Mouse (Mus musculus) hindbrain, embryonic 15.5 days (tissue): ENCODE measurements around the gene Fam118b. TPM values are rescaled to one million over a fixed set of nuclear protein-coding genes. Genes with fewer than 3 reads are reported as not detected.

Experiments
- ATAC-seq: fragments of 200-750 bp; cut with Nextera tagmentation; 2 replicates; pipeline ENCODE4 v1.8.0; 2017; ENCODE audit warnings: low read depth, moderate number of reproducible peaks, moderate TSS enrichment; ENCODE audit not compliant: low FRiP score
- H3K27ac ChIP-seq: fragments of 300-500 bp; sonication (generic); replicated peaks from 2 replicates; pipeline ENCODE4 v1.5.1; 2015; ENCODE audit warnings: mild to moderate bottlenecking, inconsistent platforms
- H3K27me3 ChIP-seq: fragments of 300-500 bp; sonication (generic); 2 replicates; pipeline ENCODE4 v1.6.1; 2015; ENCODE audit warnings: control low read depth, inconsistent platforms
- H3K36me3 ChIP-seq: fragments of 300-500 bp; sonication (generic); 2 replicates; pipeline ENCODE4 v1.6.1; 2015; ENCODE audit warnings: control low read depth, inconsistent platforms
- H3K4me1 ChIP-seq: fragments of 300-500 bp; sonication (generic); replicated peaks from 2 replicates; pipeline ENCODE4 v1.6.1; 2015; ENCODE audit warnings: control low read depth, inconsistent platforms
- H3K4me2 ChIP-seq: fragments of 300-500 bp; sonication (generic); 2 replicates; pipeline ENCODE4 v1.6.1; 2015; ENCODE audit warnings: moderate library complexity, mild to moderate bottlenecking, inconsistent platforms
- H3K4me3 ChIP-seq: fragments of 300-500 bp; sonication (generic); 2 replicates; pipeline ENCODE4 v1.5.1; 2015; ENCODE audit warnings: mild to moderate bottlenecking, inconsistent platforms
- H3K9ac ChIP-seq: fragments of 300-500 bp; sonication (generic); 2 replicates; pipeline ENCODE4 v1.6.1; 2015; ENCODE audit warnings: inconsistent platforms
- H3K9me3 ChIP-seq: fragments of 300-500 bp; sonication (generic); 2 replicates; pipeline ENCODE4 v1.6.1; 2016; ENCODE audit warnings: control low read depth, inconsistent platforms
- WGBS: fragments of 180-500 bp; shearing (Covaris S2); methylation state at CpG from one replicate; pipeline ENCODE4 v1.1.7; 2015; 5-methylcytosine and 5-hydroxymethylcytosine counted together
- polyA plus RNA-seq: library from polyadenylated mRNA; unstranded; fragments of >200 nt; fragmentation: Nextera tagmentation; extraction: Ambion mirVana; gene quantifications from 2 replicates; pipeline ENCODE4 v1.2.1, GENCODE M21; 2015

Fam118b gene
- polyA plus RNA-seq, 1 experiment from 2014 or later = 58.1 TPM

GRCm38 (mm10) chr9:35257365-35257764, 10.2 kb downstream of the Fam118b start:
- Histone ChIP-seq H3K4me1 (no peaks in the 10 kb centered on the region), H3K27ac (no peak overlapping the region)
- WGBS = 90% methylated on average over 7 of the region's 7 CpGs

GRCm38 (mm10) chr9:35249476-35249875, 18.1 kb downstream of the Fam118b start:
- Histone ChIP-seq H3K4me3 (no peak overlapping the region), H3K9ac (no peak overlapping the region), H3K27me3 (no peaks in the 10 kb centered on the region), H3K36me3 (no peaks in the 10 kb centered on the region), H3K9me3 (no peaks in the 10 kb centered on the region), H3K4me1 (no peaks in the 10 kb centered on the region; the same call in 1 of the 2 replicates), H3K4me2 (no peak overlapping the region), H3K27ac (no peak overlapping the region)
- ATAC-seq = no peak

More at GRCm38 (mm10) chr9:35257365-35257764, 10.2 kb downstream of the Fam118b start:
- Histone ChIP-seq H3K4me2 (no peak overlapping the region), H3K4me3 (no peak overlapping the region), H3K27me3 (no peaks in the 10 kb centered on the region), H3K36me3 (no peaks in the 10 kb centered on the region), H3K9ac (no peak overlapping the region), H3K9me3 (no peaks in the 10 kb centered on the region)
- no peak for ATAC-seq

- Histone ChIP-seq H3K9me3 (no peaks in the 10 kb centered on the region), H3K9ac (no peak overlapping the region)
- no peak for ATAC-seq
Measured at GRCm38 (mm10) chr9:35247405-35247804, 20.2 kb downstream of the Fam118b start.

GRCm38 (mm10) chr9:35239734-35240133, 27.9 kb downstream of the Fam118b start:
- Histone ChIP-seq H3K4me1 (no peaks in the 10 kb centered on the region; the same call in 1 of the 2 replicates), H3K27me3 (no peaks in the 10 kb centered on the region), H3K4me2 (no peak overlapping the region), H3K9ac (no peak overlapping the region), H3K36me3 (peaks cover 10% of the 10 kb centered on the region), H3K9me3 (no peaks in the 10 kb centered on the region), H3K4me3 (no peak overlapping the region), H3K27ac (no peak overlapping the region)
- no peak for ATAC-seq
- WGBS = 70% methylated on average over 1 of the region's 1 CpGs

More at GRCm38 (mm10) chr9:35247405-35247804, 20.2 kb downstream of the Fam118b start:
- WGBS = 90% methylated on average over 2 of the region's 2 CpGs
- Histone ChIP-seq H3K27me3 (no peaks in the 10 kb centered on the region), H3K4me3 (no peak overlapping the region), H3K4me2 (no peak overlapping the region), H3K36me3 (no peaks in the 10 kb centered on the region), H3K4me1 (no peaks in the 10 kb centered on the region; the same call in 1 of the 2 replicates), H3K27ac (no peak overlapping the region)

GRCm38 (mm10) chr9:35238915-35239571, 28.6 kb downstream of the Fam118b start:
- 77% methylated on average over 6 of the region's 6 CpGs for WGBS

GRCm38 (mm10) chr9:35238371-35238770, 29.2 kb downstream of the Fam118b start:
- H3K27ac ChIP-seq = no peak overlapping the region
- H3K9me3 ChIP-seq = no peaks in the 10 kb centered on the region
- no peak overlapping the region for H3K4me2 ChIP-seq
- 94% methylated on average over 1 of the region's 1 CpGs for WGBS
- H3K4me1 ChIP-seq = no peaks in the 10 kb centered on the region
- H3K9ac ChIP-seq = no peak overlapping the region
- H3K4me3 ChIP-seq = no peak overlapping the region
- no peak for ATAC-seq
- H3K36me3 ChIP-seq = peaks cover 22% of the 10 kb centered on the region
- no peaks in the 10 kb centered on the region for H3K27me3 ChIP-seq

More at GRCm38 (mm10) chr9:35238915-35239571, 28.6 kb downstream of the Fam118b start:
- Histone ChIP-seq H3K9me3 (no peaks in the 10 kb centered on the region), H3K36me3 (peaks cover 17% of the 10 kb centered on the region), H3K27ac (no peak overlapping the region), H3K4me3 (no peak overlapping the region), H3K4me2 (no peak overlapping the region), H3K27me3 (no peaks in the 10 kb centered on the region), H3K4me1 (no peaks in the 10 kb centered on the region), H3K9ac (no peak overlapping the region)
- no peak for ATAC-seq

GRCm38 (mm10) chr9:35235996-35236395, 31.6 kb downstream of the Fam118b start:
- 49% methylated on average over 3 of the region's 3 CpGs for WGBS
- Histone ChIP-seq H3K36me3 (peaks cover 43% of the 10 kb centered on the region), H3K9ac (no peak overlapping the region), H3K4me2 (no peak overlapping the region), H3K4me3 (no peak overlapping the region), H3K9me3 (no peaks in the 10 kb centered on the region), H3K4me1 (no peaks in the 10 kb centered on the region), H3K27ac (no peak overlapping the region), H3K27me3 (no peaks in the 10 kb centered on the region)
- no peak for ATAC-seq

- H3K36me3 ChIP-seq = peaks cover 35% of the 10 kb centered on the region
- no peak overlapping the region for H3K4me3 ChIP-seq
- WGBS = 93% methylated on average over 3 of the region's 3 CpGs
- no peaks in the 10 kb centered on the region for H3K4me1 ChIP-seq
- H3K9ac ChIP-seq = no peak overlapping the region
- no peaks in the 10 kb centered on the region for H3K27me3 ChIP-seq
- no peak for ATAC-seq
- no peaks in the 10 kb centered on the region for H3K9me3 ChIP-seq
- no peak overlapping the region for H3K27ac ChIP-seq
- H3K4me2 ChIP-seq = no peak overlapping the region
Measured at GRCm38 (mm10) chr9:35228671-35229070, 38.9 kb downstream of the Fam118b start.

GRCm38 (mm10) chr9:35223466-35223865, 44.1 kb downstream of the Fam118b start:
- no peaks in the 10 kb centered on the region for H3K4me1 ChIP-seq
- no peaks in the 10 kb centered on the region for H3K27me3 ChIP-seq
- H3K4me2 ChIP-seq = no peak overlapping the region
- no peak for ATAC-seq
- H3K9me3 ChIP-seq = no peaks in the 10 kb centered on the region
- H3K27ac ChIP-seq = no peak overlapping the region
- peaks cover 44% of the 10 kb centered on the region for H3K36me3 ChIP-seq
- no peak overlapping the region for H3K4me3 ChIP-seq
- H3K9ac ChIP-seq = no peak overlapping the region
- WGBS = 97% methylated on average over 3 of the region's 3 CpGs

- Histone ChIP-seq H3K4me2 (no peak overlapping the region), H3K9ac (no peak overlapping the region), H3K9me3 (no peaks in the 10 kb centered on the region), H3K27ac (no peak overlapping the region), H3K4me1 (no peaks in the 10 kb centered on the region), H3K4me3 (no peak overlapping the region), H3K27me3 (no peaks in the 10 kb centered on the region), H3K36me3 (peaks cover 77% of the 10 kb centered on the region)
- 83% methylated on average over 1 of the region's 1 CpGs for WGBS
- ATAC-seq = no peak
Measured at GRCm38 (mm10) chr9:35217963-35218362, 49.6 kb downstream of the Fam118b start.

- Histone ChIP-seq H3K9me3 (no peaks in the 10 kb centered on the region), H3K27me3 (no peaks in the 10 kb centered on the region), H3K4me2 (peak overlapping the region; percentile 89), H3K36me3 (peaks cover 53% of the 10 kb centered on the region), H3K4me3 (peak overlapping the region; percentile 93), H3K27ac (peak overlapping the region; percentile 78), H3K9ac (peak overlapping the region; percentile 79), H3K4me1 (peaks cover 18% of the 10 kb centered on the region)
- ATAC-seq = no peak
- 37% methylated on average over 26 of the region's 26 CpGs for WGBS
Measured at GRCm38 (mm10) chr9:35211573-35212511, 55.8 kb downstream of the Fam118b start.
